Mouse (Mus musculus): ENCODE measurements around the gene Adtrp.

GRCm38 (mm10) chr13:41888644-41889043 is 41.2 kb upstream of the Adtrp start:
- no peak for TF ChIP-seq GATA1 (IDR thresholded peaks at IDR 0.05; ENCODE audit: borderline replicate concordance, low read length)
- no peak for TF ChIP-seq FLI1 (IDR thresholded peaks at IDR 0.05; ENCODE audit: low read length)
